Mouse (Mus musculus) thymus, postnatal 4 days (tissue): ENCODE results near the gene Grb10.

Source experiments
- DNase-seq: peaks from one replicate; pipeline ENCODE4 v3.0.0; 2021

Gene Grb10

GRCm38 (mm10) chr11:11943240-11944081 is 95.0 kb downstream of the Grb10 start:
- no peak for DNase-seq

- no peak for DNase-seq
These were observed 95.9 kb downstream of the Grb10 start for GRCm38 (mm10) chr11:11942320-11943217.

GRCm38 (mm10) chr11:11940833-11941681 is 97.4 kb downstream of the Grb10 start:
- DNase-seq, result no peak

- DNase-seq, result no peak
These were observed 98.9 kb downstream of the Grb10 start for GRCm38 (mm10) chr11:11939611-11940010.

- DNase-seq, result no peak
These were observed 99.9 kb downstream of the Grb10 start for GRCm38 (mm10) chr11:11938591-11938990.

- no peak for DNase-seq
These were observed 101.0 kb downstream of the Grb10 start for GRCm38 (mm10) chr11:11937340-11938030.

- no peak for DNase-seq
These were observed 103.7 kb downstream of the Grb10 start for GRCm38 (mm10) chr11:11934808-11935207.

- no peak for DNase-seq
These were observed 106.2 kb downstream of the Grb10 start for GRCm38 (mm10) chr11:11932102-11932789.

GRCm38 (mm10) chr11:11931688-11932087 is 106.8 kb downstream of the Grb10 start:
- DNase-seq, result no peak

GRCm38 (mm10) chr11:11930527-11930926 is 108.0 kb downstream of the Grb10 start:
- DNase-seq, result no peak

- DNase-seq, result no peak
These were observed 109.4 kb downstream of the Grb10 start for GRCm38 (mm10) chr11:11929059-11929458.

GRCm38 (mm10) chr11:11928586-11928985 is 109.9 kb downstream of the Grb10 start:
- no peak for DNase-seq

- no peak for DNase-seq
These were observed 114.6 kb downstream of the Grb10 start for GRCm38 (mm10) chr11:11923900-11924299.

GRCm38 (mm10) chr11:11923345-11923744 is 115.1 kb downstream of the Grb10 start:
- DNase-seq, result no peak

- no peak for DNase-seq
These were observed 116.4 kb downstream of the Grb10 start for GRCm38 (mm10) chr11:11922106-11922505.

- DNase-seq, result no peak
These were observed 130.6 kb downstream of the Grb10 start for GRCm38 (mm10) chr11:11907703-11908413.

GRCm38 (mm10) chr11:11905518-11905917 is 133.0 kb downstream of the Grb10 start:
- no peak for DNase-seq

GRCm38 (mm10) chr11:11904995-11905394 is 133.5 kb downstream of the Grb10 start:
- no peak for DNase-seq

GRCm38 (mm10) chr11:11901509-11901908 is 137.0 kb downstream of the Grb10 start:
- no peak for DNase-seq

- DNase-seq, result no peak
These were observed 140.0 kb downstream of the Grb10 start for GRCm38 (mm10) chr11:11898496-11898895.
